Mouse (Mus musculus) myocyte (in vitro differentiated cells): Measurements from ENCODE around the gene Gm37240. TPM values are rescaled to one million over a fixed set of nuclear protein-coding genes. Genes with fewer than 3 reads are reported as not detected.

Source experiments
- H3K27me3 ChIP-seq: one replicate; pipeline ENCODE4 v1.6.1; 2011; ENCODE audit not compliant: control insufficient read depth, insufficient read depth, insufficient read length
- H3K36me3 ChIP-seq: one replicate; pipeline ENCODE4 v1.6.1; 2011; ENCODE audit not compliant: control insufficient read depth, insufficient read depth
- H3K4me2 ChIP-seq: one replicate; pipeline ENCODE4 v1.6.1; 2011; ENCODE audit warnings: low read depth, control low read depth
- H3K4me3 ChIP-seq: one replicate; pipeline ENCODE4 v1.5.1; 2011; ENCODE audit warnings: mild to moderate bottlenecking, control low read depth, moderate library complexity
- H3K79me2 ChIP-seq: one replicate; pipeline ENCODE4 v1.6.1; 2011; ENCODE audit not compliant: control insufficient read depth, insufficient read depth
- H3ac ChIP-seq: one replicate; pipeline ENCODE4 v1.6.1; 2011; ENCODE audit not compliant: control insufficient read depth, insufficient read length
- CEBPB ChIP-seq: IDR thresholded peaks from 2 replicates; pipeline ENCODE4 v1.6.1; 2011; ENCODE audit warnings: mild to moderate bottlenecking, moderate library complexity; ENCODE audit not compliant: poor library complexity, insufficient read depth, severe bottlenecking
- E2F4 ChIP-seq: IDR thresholded peaks from one replicate; pipeline ENCODE4 v1.6.1; 2011; ENCODE audit warnings: mild to moderate bottlenecking, control low read depth, moderate library complexity; ENCODE audit not compliant: insufficient read depth
- MAX ChIP-seq: IDR thresholded peaks from one replicate; pipeline ENCODE4 v1.6.1; 2011; ENCODE audit warnings: low read depth, mild to moderate bottlenecking, control low read depth
- MYOD1 ChIP-seq, 3 experiments: IDR thresholded peaks; one replicate each; pipeline ENCODE4 v1.6.1; 2011; ENCODE audit warnings: control low read depth in 2 of 3, low read depth in 2 of 3, mild to moderate bottlenecking in 2 of 3, moderate library complexity in 1 of 3; ENCODE audit not compliant: insufficient read length in 2 of 3, control insufficient read depth in 1 of 3
- MYOG ChIP-seq, 3 experiments: IDR thresholded peaks; one replicate each; pipeline ENCODE4 v1.6.1; 2011; ENCODE audit warnings: control low read depth in 2 of 3, low read depth in 2 of 3, mild to moderate bottlenecking in 2 of 3; ENCODE audit not compliant: insufficient read length in 2 of 3, control insufficient read depth in 1 of 3, insufficient read depth in 1 of 3
- POLR2A ChIP-seq: IDR thresholded peaks from one replicate; pipeline ENCODE4 v1.6.1; 2011; ENCODE audit warnings: low read depth, mild to moderate bottlenecking, control low read depth, moderate library complexity; ENCODE audit not compliant: insufficient read length
- POLR2AphosphoS2 ChIP-seq: IDR thresholded peaks from one replicate; pipeline ENCODE4 v1.6.1; 2011; ENCODE audit warnings: low read depth, control low read depth; ENCODE audit not compliant: insufficient read length
- REST ChIP-seq: IDR thresholded peaks from one replicate; pipeline ENCODE4 v1.6.1; 2011; ENCODE audit warnings: mild to moderate bottlenecking, control low read depth, moderate library complexity; ENCODE audit not compliant: insufficient read depth, insufficient read length
- SRF ChIP-seq: IDR thresholded peaks from one replicate; pipeline ENCODE4 v1.6.1; 2011; ENCODE audit warnings: low read depth; ENCODE audit not compliant: control insufficient read depth, insufficient read length
- TCF12 ChIP-seq: IDR thresholded peaks from one replicate; pipeline ENCODE4 v1.6.1; 2011; ENCODE audit warnings: mild to moderate bottlenecking, control low read depth; ENCODE audit not compliant: poor library complexity, insufficient read depth, severe bottlenecking
- TCF3 ChIP-seq: IDR thresholded peaks from one replicate; pipeline ENCODE4 v1.6.1; 2011; ENCODE audit warnings: low read depth, control low read depth; ENCODE audit not compliant: insufficient read length
- USF1 ChIP-seq: IDR thresholded peaks from one replicate; pipeline ENCODE4 v1.6.1; 2011; ENCODE audit warnings: low read depth, mild to moderate bottlenecking, control low read depth, moderate library complexity
- polyA plus RNA-seq: library from polyadenylated mRNA; unstranded; fragments of >200 nt; fragmentation: generic; extraction: Trizol; gene quantifications from one replicate; pipeline ENCODE4 v1.2.1, GENCODE M21; 2012; ENCODE audit warnings: missing spikeins

Gm37240 gene
- polyA plus RNA-seq, 1 experiment = 8.7 TPM

DNA sequence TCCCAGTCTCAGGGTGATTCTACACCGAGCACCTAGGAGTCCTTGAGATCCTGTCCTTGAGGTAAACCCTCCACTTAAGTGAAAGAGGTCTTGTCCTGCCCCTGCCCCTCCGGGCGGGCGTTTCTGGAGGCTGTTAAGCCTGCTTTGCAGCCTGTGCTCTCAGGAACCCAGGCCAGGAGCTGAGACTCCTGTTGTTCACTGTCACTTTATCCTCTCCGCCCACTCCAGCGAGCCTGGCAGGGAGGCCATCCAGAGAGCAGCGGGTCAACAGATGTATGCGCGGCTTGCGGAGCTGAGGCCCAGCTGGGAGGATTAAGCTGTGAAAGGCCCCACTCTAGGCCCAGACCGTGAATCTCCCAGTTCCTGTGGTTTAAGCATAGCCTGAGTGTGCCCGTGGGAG lies 701.5 kb downstream of the Gm37240 start:
- no peak overlapping the region for H3K4me2 ChIP-seq
- TF ChIP-seq MYOG (IDR thresholded peaks at IDR 0.05; ENCODE audit: control insufficient read depth in 1 of 3, insufficient read depth in 1 of 3, insufficient read length in 2 of 3, low read depth in 2 of 3) = peak in 1 of 3 experiments; percentile 7
- peak in 1 of 3 experiments; percentile 29 for TF ChIP-seq MYOD1 (IDR thresholded peaks at IDR 0.05; ENCODE audit: control insufficient read depth in 1 of 3, insufficient read length in 2 of 3, low read depth in 2 of 3)
- TF ChIP-seq USF1 = no peak
- no peak for TF ChIP-seq MAX
- no peaks in the 10 kb centered on the region for H3K27me3 ChIP-seq
- no peaks in the 10 kb centered on the region for H3K36me3 ChIP-seq
- no peak overlapping the region for H3ac ChIP-seq
- no peaks in the 10 kb centered on the region for H3K79me2 ChIP-seq
- no peak overlapping the region for H3K4me3 ChIP-seq

DNA sequence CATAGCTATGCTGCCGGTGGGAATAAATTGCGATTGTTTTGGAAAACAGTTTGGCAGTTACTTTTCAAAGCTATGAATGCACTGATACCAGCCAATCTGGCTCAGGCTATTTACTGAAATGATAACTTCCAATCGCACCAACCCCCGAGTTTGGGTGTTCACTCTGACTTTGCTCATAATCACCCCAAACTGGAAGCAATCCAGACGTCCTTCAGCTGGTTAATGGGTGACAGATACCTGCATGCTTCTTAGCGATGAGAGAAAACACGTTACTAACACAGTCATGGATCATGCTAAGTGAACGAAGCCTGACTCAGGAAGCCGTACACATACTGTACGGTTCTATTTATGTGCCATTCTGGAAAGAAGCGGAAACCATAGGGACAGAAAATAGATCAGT lies 702.4 kb downstream of the Gm37240 start:
- Histone ChIP-seq H3K79me2 (no peaks in the 10 kb centered on the region), H3K4me2 (no peak overlapping the region), H3K4me3 (no peak overlapping the region), H3K36me3 (no peaks in the 10 kb centered on the region), H3K27me3 (no peaks in the 10 kb centered on the region), H3ac (no peak overlapping the region)
- no peak for TF ChIP-seq TCF12
- TF ChIP-seq E2F4 = no peak
- no peak for TF ChIP-seq TCF3
- TF ChIP-seq SRF = no peak
- no peak for TF ChIP-seq USF1
- no peak for TF ChIP-seq REST
- no peak for TF ChIP-seq MYOD1 (IDR thresholded peaks at IDR 0.05; ENCODE audit: control insufficient read depth in 1 of 3, insufficient read length in 2 of 3, low read depth in 2 of 3)
- no peak for TF ChIP-seq POLR2A
- no peak for TF ChIP-seq POLR2AphosphoS2
- no peak for TF ChIP-seq MYOG (IDR thresholded peaks at IDR 0.05; ENCODE audit: control insufficient read depth in 1 of 3, insufficient read depth in 1 of 3, insufficient read length in 2 of 3, low read depth in 2 of 3)
- TF ChIP-seq MAX = no peak
- no peak for TF ChIP-seq CEBPB

DNA sequence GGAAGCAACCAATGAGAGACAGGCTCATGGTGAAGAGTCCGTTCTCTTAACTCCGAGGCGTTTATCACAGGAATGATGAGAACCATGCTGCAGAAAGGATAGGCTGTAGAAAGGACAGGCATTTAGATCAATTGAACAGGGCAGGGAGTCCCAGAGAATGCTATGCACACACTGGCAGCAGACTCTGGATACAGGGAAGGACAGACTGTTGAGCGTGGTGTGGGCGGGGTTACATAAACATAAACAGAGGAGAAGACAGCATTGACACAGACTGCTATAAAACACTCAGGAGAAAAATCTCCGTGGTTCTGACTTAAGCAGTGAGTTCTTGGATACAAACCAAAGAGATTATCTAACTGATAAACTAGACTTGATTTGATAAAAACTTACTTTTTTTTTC lies 703.2 kb downstream of the Gm37240 start:
- TF ChIP-seq POLR2AphosphoS2 = no peak
- TF ChIP-seq POLR2A = no peak
- Histone ChIP-seq H3K4me2 (no peak overlapping the region), H3ac (no peak overlapping the region), H3K36me3 (no peaks in the 10 kb centered on the region), H3K79me2 (no peaks in the 10 kb centered on the region), H3K27me3 (no peaks in the 10 kb centered on the region), H3K4me3 (no peak overlapping the region)

DNA sequence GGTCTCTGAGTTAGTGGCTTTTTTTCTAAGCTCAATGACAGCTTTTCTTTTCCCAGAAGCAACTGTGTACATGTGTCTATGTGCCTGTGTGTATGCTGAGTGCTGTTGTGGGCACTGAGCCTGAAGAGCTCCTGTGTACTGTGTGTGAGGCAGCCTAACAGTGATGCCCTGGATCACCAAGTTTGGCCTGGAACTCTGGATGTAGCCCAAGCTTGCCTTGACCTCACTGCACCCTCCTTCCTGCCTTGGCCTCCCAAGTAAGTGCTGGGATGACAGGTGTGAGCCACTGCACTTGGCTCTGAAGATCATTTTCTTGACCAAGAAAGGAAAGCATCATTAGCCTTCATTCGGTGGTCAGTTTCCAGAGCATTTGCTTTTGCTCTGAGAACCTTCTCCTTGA lies 710.6 kb downstream of the Gm37240 start:
- no peaks in the 10 kb centered on the region for H3K27me3 ChIP-seq
- H3ac ChIP-seq = no peak overlapping the region
- H3K36me3 ChIP-seq = no peaks in the 10 kb centered on the region
- H3K4me2 ChIP-seq = no peak overlapping the region
- TF ChIP-seq USF1 (no peak), MYOD1 (IDR thresholded peaks at IDR 0.05; ENCODE audit: control insufficient read depth in 1 of 3, insufficient read length in 2 of 3, low read depth in 2 of 3) (peak in 1 of 3 experiments; percentile 38), REST (no peak), MYOG (IDR thresholded peaks at IDR 0.05; ENCODE audit: control insufficient read depth in 1 of 3, insufficient read depth in 1 of 3, insufficient read length in 2 of 3, low read depth in 2 of 3) (no peak)
- H3K79me2 ChIP-seq = no peaks in the 10 kb centered on the region
- H3K4me3 ChIP-seq = no peak overlapping the region

DNA sequence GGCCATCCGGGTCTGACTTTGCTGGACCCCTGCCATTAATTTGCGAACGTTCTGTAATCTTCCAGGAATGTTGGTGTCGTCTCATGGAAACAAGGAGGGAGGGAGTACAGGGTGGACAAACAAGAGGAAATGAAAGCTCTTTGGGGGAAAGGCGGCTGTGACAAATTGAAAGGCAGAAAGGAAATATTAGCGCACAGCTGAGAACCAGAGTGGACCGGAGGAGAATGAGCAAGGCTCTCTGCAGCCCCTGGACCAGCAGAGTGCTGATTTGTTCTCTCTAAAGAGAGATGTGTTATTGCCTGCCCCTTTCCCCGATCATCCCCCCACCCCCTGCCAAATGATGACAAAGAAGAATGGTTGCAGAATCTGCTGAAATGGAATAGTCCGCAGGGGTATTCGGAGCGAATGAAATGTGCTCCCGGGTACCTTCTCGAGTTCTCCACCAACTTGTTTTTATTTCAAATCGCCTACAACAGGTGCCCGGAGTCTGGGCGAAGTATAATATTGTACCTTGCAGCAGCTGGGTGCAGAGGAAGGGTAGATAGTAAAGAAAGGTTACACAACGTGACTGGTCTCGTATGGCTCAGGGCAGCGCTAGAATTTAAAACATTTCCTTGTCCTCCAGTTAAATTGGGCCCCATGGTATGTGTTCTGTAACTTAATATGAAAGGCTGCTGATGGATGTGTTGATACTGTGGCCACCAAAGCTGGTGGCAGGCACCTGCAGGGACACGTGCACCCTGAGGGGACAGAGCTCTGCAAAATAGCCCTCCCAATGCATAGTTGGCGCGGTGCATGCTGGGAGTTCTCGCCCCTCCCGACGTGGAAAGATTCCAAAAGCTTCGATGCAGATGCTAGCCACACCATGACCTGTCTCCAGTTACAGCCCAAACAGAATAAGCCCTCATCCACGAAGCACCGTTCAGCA lies 712.5 kb downstream of the Gm37240 start:
- Histone ChIP-seq H3K27me3 (no peaks in the 10 kb centered on the region), H3K36me3 (no peaks in the 10 kb centered on the region), H3K4me2 (no peak overlapping the region), H3K4me3 (no peak overlapping the region), H3K79me2 (no peaks in the 10 kb centered on the region), H3ac (no peak overlapping the region)
- TF ChIP-seq E2F4 (no peak), CEBPB (no peak), REST (no peak), MYOG (IDR thresholded peaks at IDR 0.05; ENCODE audit: control insufficient read depth in 1 of 3, insufficient read depth in 1 of 3, insufficient read length in 2 of 3, low read depth in 2 of 3) (no peak), MAX (no peak), SRF (no peak), POLR2AphosphoS2 (no peak), TCF12 (no peak), USF1 (no peak), MYOD1 (IDR thresholded peaks at IDR 0.05; ENCODE audit: control insufficient read depth in 1 of 3, insufficient read length in 2 of 3, low read depth in 2 of 3) (no peak), TCF3 (no peak), POLR2A (no peak)
